Mouse (Mus musculus) liver, postnatal 0 days (tissue): ENCODE data around the gene Ankrd6. TPM values are rescaled to one million over a fixed set of nuclear protein-coding genes. Genes with fewer than 3 reads are reported as not detected.

Experiments
- ATAC-seq: fragments of 200-750 bp; cut with Nextera tagmentation; 2 replicates; pipeline ENCODE4 v1.8.0; 2017; ENCODE audit warnings: mild to moderate bottlenecking, moderate library complexity
- DNase-seq: peaks from one replicate; pipeline ENCODE4 v3.0.0-alpha.2; 2016
- H3K27ac ChIP-seq: fragments of 300-500 bp; sonication (generic); 2 replicates; pipeline ENCODE4 v1.5.1; 2014; ENCODE audit warnings: antibody characterized with exemption, moderate library complexity, mild to moderate bottlenecking, low read depth
- H3K27me3 ChIP-seq: fragments of 300-500 bp; sonication (generic); 2 replicates; pipeline ENCODE4 v1.6.1; 2014; ENCODE audit warnings: low read length, control low read depth, mixed read lengths; ENCODE audit not compliant: insufficient read depth
- H3K36me3 ChIP-seq: fragments of 300-500 bp; sonication (generic); replicated peaks from 2 replicates; pipeline ENCODE4 v1.6.1; 2014; ENCODE audit warnings: mild to moderate bottlenecking, control low read depth, low read length, moderate library complexity, mixed read lengths; ENCODE audit not compliant: insufficient read depth
- H3K4me1 ChIP-seq: fragments of 300-500 bp; sonication (generic); 2 replicates; pipeline ENCODE4 v1.6.1; 2014; ENCODE audit warnings: antibody characterized with exemption, mild to moderate bottlenecking, control low read depth; ENCODE audit not compliant: insufficient read depth
- H3K4me2 ChIP-seq: fragments of 300-500 bp; sonication (generic); 2 replicates; pipeline ENCODE4 v1.6.1; 2014; ENCODE audit warnings: low read depth, mild to moderate bottlenecking, low read length, moderate library complexity, mixed read lengths
- H3K4me3 ChIP-seq: fragments of 300-500 bp; sonication (generic); 2 replicates; pipeline ENCODE4 v1.5.1; 2014; ENCODE audit warnings: low read depth, low read length
- H3K9ac ChIP-seq: fragments of 300-500 bp; sonication (generic); replicated peaks from 2 replicates; pipeline ENCODE4 v1.6.1; 2014; ENCODE audit warnings: mild to moderate bottlenecking, moderate library complexity
- H3K9me3 ChIP-seq: fragments of 300-500 bp; sonication (generic); 2 replicates; pipeline ENCODE4 v1.6.1; 2016; ENCODE audit warnings: mild to moderate bottlenecking, control low read depth, low read length, mixed read lengths
- CTCF ChIP-seq: sonication (generic); IDR thresholded peaks from 2 replicates; pipeline ENCODE4 v1.5.1; 2016; ENCODE audit warnings: antibody characterized with exemption, low read depth
- EP300 ChIP-seq: IDR thresholded peaks from 2 replicates; pipeline ENCODE4 v1.6.1; 2016; ENCODE audit warnings: antibody characterized with exemption, low read depth, mild to moderate bottlenecking
- WGBS: fragments of 180-500 bp; shearing (Covaris S2); extraction: QIAGEN DNeasy Blood & Tissue Kit; methylation state at CpG from one replicate; pipeline ENCODE4 v1.1.7; 2014; ENCODE audit not compliant: insufficient replicate concordance; 5-methylcytosine and 5-hydroxymethylcytosine counted together
- polyA plus RNA-seq: library from polyadenylated mRNA; unstranded; fragments of >200 nt; fragmentation: Nextera tagmentation; extraction: Ambion mirVana; gene quantifications from 2 replicates; pipeline ENCODE4 v1.2.1, GENCODE M21; 2015

The Ankrd6 gene
- polyA plus RNA-seq, 1 experiment from 2014 or later: 0.54 TPM

DNA sequence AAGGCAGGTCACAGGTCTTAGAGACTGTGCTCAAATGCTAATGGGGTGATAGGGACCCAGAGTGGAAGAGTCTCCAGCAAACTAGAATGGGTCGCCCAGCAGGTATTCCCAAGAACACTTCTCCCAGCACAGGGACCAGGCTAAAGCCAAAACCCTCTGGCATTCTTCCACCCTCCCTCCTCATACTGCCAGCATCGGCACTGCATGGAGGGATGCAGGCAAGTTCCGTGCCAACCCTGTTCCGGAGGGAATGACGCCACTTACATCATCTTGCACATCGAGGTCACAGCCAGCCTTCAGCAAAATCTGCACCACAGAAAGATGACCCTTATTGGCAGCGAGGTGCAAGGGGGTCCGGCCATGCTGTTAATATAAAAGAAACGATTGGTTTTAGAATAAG, 114.6 kb downstream of the Ankrd6 start:
- Histone ChIP-seq H3K27me3 (no peaks in the 10 kb centered on the region), H3K9me3 (no peaks in the 10 kb centered on the region; the same call in 1 of the 2 replicates), H3K4me3 (no peak overlapping the region), H3K4me1 (no peaks in the 10 kb centered on the region), H3K36me3 (no peaks in the 10 kb centered on the region), H3K27ac (no peak overlapping the region), H3K4me2 (no peak overlapping the region), H3K9ac (no peak overlapping the region)
- 89% methylated on average over 9 of the region's 9 CpGs for WGBS
- DNase-seq (no peak), ATAC-seq (no peak)
- no peak for TF ChIP-seq EP300
- TF ChIP-seq CTCF: no peak

DNA sequence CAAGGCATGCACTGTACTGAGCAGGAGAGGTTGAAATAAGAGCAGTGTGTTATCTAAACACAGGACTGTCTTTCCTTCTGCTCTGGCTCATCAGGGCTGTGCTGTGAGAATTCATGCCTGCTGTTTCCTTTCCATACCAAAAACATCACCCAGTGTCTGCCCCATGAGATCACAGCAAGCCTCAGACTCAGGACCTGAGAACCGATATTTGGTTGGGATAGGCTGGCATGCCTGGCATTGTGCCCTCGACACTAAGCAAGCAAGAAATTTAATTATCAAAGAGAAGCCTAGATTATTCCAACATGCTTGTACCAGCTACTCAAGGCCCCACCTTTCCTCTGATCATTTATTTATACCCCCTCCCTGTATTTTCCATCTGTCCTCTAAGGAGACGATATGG, 116.1 kb downstream of the Ankrd6 start:
- Histone ChIP-seq H3K9ac (no peak overlapping the region), H3K27ac (no peak overlapping the region), H3K36me3 (no peaks in the 10 kb centered on the region), H3K9me3 (no peaks in the 10 kb centered on the region; the same call in 1 of the 2 replicates), H3K4me3 (no peak overlapping the region), H3K4me2 (no peak overlapping the region), H3K4me1 (no peaks in the 10 kb centered on the region), H3K27me3 (no peaks in the 10 kb centered on the region)
- TF ChIP-seq EP300 (no peak), CTCF (no peak)
- DNase-seq (no peak), ATAC-seq (no peak)
- whole genome bisulfite sequencing: 81% methylated on average over 3 of the region's 3 CpGs

DNA sequence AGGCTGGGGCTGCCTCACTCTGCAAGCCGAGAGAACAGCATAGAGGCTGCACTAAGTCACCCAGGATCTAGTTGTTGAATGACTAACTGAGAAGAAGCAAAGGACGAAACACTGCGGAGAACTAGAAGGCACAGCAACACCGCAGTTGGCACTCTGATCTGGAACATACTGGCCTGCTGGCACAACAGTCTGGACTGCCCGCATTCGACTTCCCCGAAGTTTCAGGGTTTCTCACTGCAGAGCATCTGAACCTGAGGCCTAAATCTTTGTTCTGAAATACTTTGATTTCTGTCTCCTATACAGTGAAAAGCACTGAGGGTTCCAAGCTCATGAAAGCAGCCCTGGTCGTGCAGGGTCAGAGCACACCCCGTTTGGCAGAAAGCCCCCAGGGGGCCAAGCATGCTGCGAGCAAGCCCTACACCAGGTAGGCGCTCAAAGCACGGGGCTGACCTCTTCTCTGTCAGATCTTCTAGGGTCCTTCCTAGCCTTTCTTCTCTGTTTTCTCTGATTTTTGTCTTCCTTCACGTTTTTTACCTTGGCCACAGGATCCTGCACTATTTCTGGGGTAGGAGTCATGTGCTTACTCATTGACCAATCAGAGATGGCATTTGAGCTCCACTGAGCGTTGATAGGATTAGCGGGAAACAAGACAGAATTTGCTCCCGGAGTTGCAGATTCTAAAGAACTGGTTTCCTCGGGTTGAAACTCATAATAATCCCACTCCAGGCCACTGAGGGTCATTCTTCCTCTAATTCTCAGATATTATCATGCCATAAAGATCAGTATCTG, 117.0 kb downstream of the Ankrd6 start:
- 54% methylated on average over 17 of the region's 17 CpGs for WGBS
- no peak for DNase-seq
- TF ChIP-seq CTCF (no peak), EP300 (no peak)
- Histone ChIP-seq H3K4me3 (no peak overlapping the region), H3K9ac (no peak overlapping the region), H3K36me3 (no peaks in the 10 kb centered on the region), H3K9me3 (no peaks in the 10 kb centered on the region), H3K4me1 (no peaks in the 10 kb centered on the region), H3K4me2 (peak overlapping the region; percentile 43), H3K27ac (no peak overlapping the region), H3K27me3 (no peaks in the 10 kb centered on the region)
- no peak for ATAC-seq

DNA sequence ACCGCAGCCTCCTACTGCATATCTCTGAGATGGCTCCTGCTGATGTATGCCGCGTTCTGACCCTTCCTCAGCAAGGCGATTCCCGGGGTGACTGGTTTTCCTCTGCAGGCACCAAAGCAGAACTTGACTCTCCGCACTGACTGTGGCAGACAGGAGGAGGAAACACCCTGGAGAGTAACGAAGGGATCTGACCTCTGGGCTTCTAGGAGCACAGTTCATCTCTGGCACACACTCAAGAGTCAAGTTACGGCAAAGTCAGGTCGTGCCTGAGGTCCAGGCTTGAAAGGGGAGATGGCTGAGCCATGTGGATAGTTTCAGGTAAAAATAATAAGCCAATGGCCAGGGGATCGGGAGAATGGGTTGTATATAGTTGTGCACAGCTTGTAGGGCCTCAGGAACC, 121.3 kb downstream of the Ankrd6 start:
- H3K4me3 ChIP-seq: no peak overlapping the region
- DNase-seq (no peak), ATAC-seq (no peak)
- no peak overlapping the region for H3K9ac ChIP-seq
- H3K36me3 ChIP-seq: no peaks in the 10 kb centered on the region
- WGBS: 65% methylated on average over 10 of the region's 10 CpGs
- no peaks in the 10 kb centered on the region for H3K27me3 ChIP-seq
- TF ChIP-seq CTCF (no peak), EP300 (no peak)
- no peaks in the 10 kb centered on the region for H3K4me1 ChIP-seq
- H3K9me3 ChIP-seq: no peaks in the 10 kb centered on the region
- H3K4me2 ChIP-seq: no peak overlapping the region
- H3K27ac ChIP-seq: no peak overlapping the region

DNA sequence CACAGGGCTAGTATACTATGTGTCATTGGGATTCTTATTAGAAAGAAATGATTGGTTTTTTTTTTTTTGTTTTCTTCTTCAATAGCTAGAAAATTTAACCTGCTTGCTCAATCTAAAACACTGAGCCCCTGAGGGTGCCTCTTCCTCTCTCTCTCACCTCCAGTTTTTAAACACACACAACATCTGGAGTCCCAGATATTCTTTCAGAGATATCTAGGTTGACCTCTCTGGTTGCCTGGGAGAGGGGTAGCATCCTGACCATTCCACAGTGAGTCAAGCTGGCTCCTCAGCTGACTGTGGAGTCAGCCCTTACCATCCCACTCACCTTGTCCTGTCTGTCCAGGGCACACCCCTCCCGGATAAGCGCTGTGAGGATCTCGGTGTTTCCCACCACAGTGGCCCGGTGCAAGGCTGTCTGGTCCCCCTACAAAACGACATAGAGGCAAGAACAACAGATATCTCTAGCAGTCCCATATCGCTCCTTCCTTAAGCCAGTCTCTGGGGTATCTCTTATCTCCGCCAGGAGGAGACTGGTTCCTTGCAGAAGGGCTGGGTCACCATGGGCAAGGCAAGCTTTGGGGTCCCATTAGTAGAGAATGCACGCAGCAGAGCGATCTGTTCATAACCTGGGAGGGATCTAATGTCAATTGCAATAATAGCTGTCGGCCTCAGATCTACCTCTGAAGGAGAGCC, 122.1 kb downstream of the Ankrd6 start:
- no peak overlapping the region for H3K9ac ChIP-seq
- H3K9me3 ChIP-seq: no peaks in the 10 kb centered on the region
- H3K27me3 ChIP-seq: no peaks in the 10 kb centered on the region
- DNase-seq (no peak), ATAC-seq (no peak)
- H3K4me1 ChIP-seq: no peaks in the 10 kb centered on the region
- H3K4me2 ChIP-seq: no peak overlapping the region
- no peak overlapping the region for H3K27ac ChIP-seq
- TF ChIP-seq EP300: no peak
- TF ChIP-seq CTCF: peak; percentile 14; the same call in 1 of the 2 replicates
- no peaks in the 10 kb centered on the region for H3K36me3 ChIP-seq
- WGBS: 63% methylated on average over 10 of the region's 10 CpGs
- H3K4me3 ChIP-seq: no peak overlapping the region

DNA sequence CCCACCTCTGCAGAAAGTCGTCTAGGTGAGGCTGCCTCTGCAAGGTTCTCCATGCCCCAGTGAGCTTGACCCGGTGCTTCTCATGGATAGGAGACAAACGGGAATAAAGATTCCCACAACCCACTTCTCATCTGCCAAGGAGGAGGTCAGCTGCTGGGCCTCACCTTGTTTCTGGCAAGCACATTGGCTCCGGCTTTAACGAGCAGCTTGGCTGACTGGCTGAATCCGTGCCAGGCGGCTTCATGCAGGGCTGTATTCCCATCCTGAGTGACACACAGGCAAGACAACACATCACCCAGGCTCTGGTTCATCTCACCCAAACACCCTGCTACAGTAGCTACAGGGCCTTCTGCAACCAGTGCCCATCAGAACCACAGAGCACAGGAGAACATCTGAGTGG, 123.7 kb downstream of the Ankrd6 start:
- WGBS: 79% methylated on average over 7 of the region's 7 CpGs
- no peak overlapping the region for H3K9ac ChIP-seq
- H3K4me1 ChIP-seq: no peaks in the 10 kb centered on the region
- no peak overlapping the region for H3K4me3 ChIP-seq
- H3K36me3 ChIP-seq: no peaks in the 10 kb centered on the region
- ATAC-seq (no peak), DNase-seq (no peak)
- no peak overlapping the region for H3K27ac ChIP-seq
- H3K4me2 ChIP-seq: no peak overlapping the region
- TF ChIP-seq EP300: no peak
- TF ChIP-seq CTCF: no peak
- H3K27me3 ChIP-seq: no peaks in the 10 kb centered on the region
- H3K9me3 ChIP-seq: no peaks in the 10 kb centered on the region
